Comparison of ENCODE assay signal across 7 mouse cellular contexts in the genomic region with DNA sequence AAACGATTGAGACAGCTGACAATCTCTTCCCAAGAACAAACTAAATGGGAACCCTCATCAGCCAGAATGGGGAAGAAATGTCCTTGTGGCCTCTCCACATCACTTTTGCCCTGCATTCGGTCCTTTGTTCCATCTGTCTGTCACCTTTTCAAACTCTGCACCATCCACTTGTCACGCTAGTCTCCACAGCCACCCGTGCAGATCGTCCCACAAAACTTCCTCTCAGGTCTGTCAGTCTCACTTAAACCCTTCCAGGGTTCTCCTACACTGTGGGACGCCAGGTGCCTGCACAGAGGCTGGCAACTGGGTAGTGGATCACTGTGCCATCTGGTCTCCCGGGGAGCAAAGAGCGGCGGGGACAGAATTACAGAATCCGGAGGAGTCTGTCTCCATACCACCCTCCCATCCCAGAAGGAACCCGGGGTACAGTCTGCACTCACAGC. TPM values are rescaled to one million over a fixed set of nuclear protein-coding genes. Genes with fewer than 3 reads are reported as not detected.
DNase-seq lines count a peak whose midpoint lies in the region; ATAC-seq and TF ChIP-seq lines count a peak whose summit lies in the region.

No protein-coding gene starts in this region.

- no peak for TF ChIP-seq POLR2A in testis, adult 2 months (IDR thresholded peaks at IDR 0.05; ENCODE audit: control insufficient read depth, low read depth, low read length)

- no peak overlapping the region for H3K27ac ChIP-seq in testis, adult 2 months (ENCODE audit: control insufficient read depth, insufficient read depth, low read depth, low read length)
- H3K27ac ChIP-seq in liver, embryonic 11.5 days (ENCODE audit: low read depth, low read length) = no peak overlapping the region
- H3K27ac ChIP-seq in stomach, postnatal 0 days (replicated peaks) = no peak overlapping the region

- TF ChIP-seq EP300 in stomach, postnatal 0 days (optimal IDR thresholded peaks at IDR 0.05) = no peak

- H3K36me3 ChIP-seq in testis, adult 2 months (ENCODE audit: control insufficient read depth, insufficient read depth, low read length) = no peaks in the 10 kb centered on the region
- H3K36me3 ChIP-seq in erythroblast, embryonic 14.5 days (ENCODE audit: control insufficient read depth) = no peaks in the 10 kb centered on the region
- H3K36me3 ChIP-seq in liver, embryonic 11.5 days (ENCODE audit: control insufficient read depth, insufficient read depth, low read length) = no peaks in the 10 kb centered on the region
- H3K36me3 ChIP-seq in stomach, postnatal 0 days (ENCODE audit: control insufficient read depth, insufficient read depth, low read length) = no peaks in the 10 kb centered on the region

- peak; percentile 72; the same call in 1 of the 2 replicates for ATAC-seq in liver, embryonic 11.5 days (replicated peaks; ENCODE audit: low FRiP score)
- ATAC-seq in stomach, postnatal 0 days (ENCODE audit: low FRiP score, low TSS enrichment) = no peak

- H3K27me3 ChIP-seq in testis, adult 2 months (ENCODE audit: control insufficient read depth, insufficient read depth, low read length) = no peaks in the 10 kb centered on the region
- peaks cover 23% of the 10 kb centered on the region for H3K27me3 ChIP-seq in erythroblast, embryonic 14.5 days (ENCODE audit: control insufficient read depth)
- H3K27me3 ChIP-seq in liver, embryonic 11.5 days (replicated peaks; ENCODE audit: control insufficient read depth, insufficient read depth, low read length) = peaks cover 3% of the 10 kb centered on the region; the same call in 1 of the 2 replicates
- no peaks in the 10 kb centered on the region for H3K27me3 ChIP-seq in stomach, postnatal 0 days (ENCODE audit: control insufficient read depth, insufficient read depth, low read length)

- peak overlapping the region; percentile 94 for H3K4me3 ChIP-seq in testis, adult 2 months (ENCODE audit: control insufficient read depth, low read depth, low read length)
- H3K4me3 ChIP-seq in erythroblast, embryonic 14.5 days (replicated peaks) = peak overlapping the region; percentile 89
- peak overlapping the region; percentile 90 for H3K4me3 ChIP-seq in liver, embryonic 11.5 days (ENCODE audit: low read depth, low read length)
- H3K4me3 ChIP-seq in stomach, postnatal 0 days (ENCODE audit: low read depth, low read length) = peak overlapping the region; percentile 89

- no peak for DNase-seq in testis, postnatal 10 days (ENCODE audit: low spot score)
- DNase-seq in liver, embryonic 11.5 days (ENCODE audit: low spot score) = peak; percentile 34
- no peak for DNase-seq in stomach, postnatal 0 days (ENCODE audit: low spot score)
- no peak for DNase-seq in urinary bladder, postnatal 36 days (ENCODE audit: low spot score in 2 of 2)
- DNase-seq in frontal cortex, postnatal 10 days (ENCODE audit: low spot score in 2 of 2) = no peak

- H3K4me1 ChIP-seq in testis, adult 2 months (ENCODE audit: control insufficient read depth, insufficient read depth, low read length) = peaks cover 4% of the 10 kb centered on the region
- H3K4me1 ChIP-seq in erythroblast, embryonic 14.5 days (ENCODE audit: control insufficient read depth) = peaks cover 15% of the 10 kb centered on the region
- H3K4me1 ChIP-seq in liver, embryonic 11.5 days (replicated peaks; ENCODE audit: control insufficient read depth, insufficient read depth, low read length) = peaks cover 3% of the 10 kb centered on the region; the same call in 1 of the 2 replicates
- no peaks in the 10 kb centered on the region for H3K4me1 ChIP-seq in stomach, postnatal 0 days (replicated peaks; ENCODE audit: control insufficient read depth, insufficient read depth)

- WGBS in liver, embryonic 11.5 days = 3% methylated on average over 11 of the region's 11 CpGs
- 12% methylated on average over 11 of the region's 11 CpGs for WGBS in stomach, postnatal 0 days

- H3K4me2 ChIP-seq in liver, embryonic 11.5 days = peak overlapping the region; percentile 96
- peak overlapping the region; percentile 80 for H3K4me2 ChIP-seq in stomach, postnatal 0 days (replicated peaks; ENCODE audit: low read depth)

- H3K9me3 ChIP-seq in erythroblast, embryonic 14.5 days (ENCODE audit: control insufficient read depth, low read length) = no peaks in the 10 kb centered on the region
- H3K9me3 ChIP-seq in liver, embryonic 11.5 days (ENCODE audit: control insufficient read depth, low read length) = no peaks in the 10 kb centered on the region
- no peaks in the 10 kb centered on the region for H3K9me3 ChIP-seq in stomach, postnatal 0 days (ENCODE audit: control insufficient read depth, low read length)

- TF ChIP-seq CTCF in testis, adult 2 months (IDR thresholded peaks at IDR 0.05; ENCODE audit: control insufficient read depth, insufficient read depth, insufficient replicate concordance, low read depth, low read length) = no peak
- TF ChIP-seq CTCF in stomach, postnatal 0 days (IDR thresholded peaks at IDR 0.05; ENCODE audit: low read depth) = no peak

- peak overlapping the region; percentile 86 for H3K9ac ChIP-seq in liver, embryonic 11.5 days (ENCODE audit: low read depth, low read length)
- peak overlapping the region; percentile 88 for H3K9ac ChIP-seq in stomach, postnatal 0 days (ENCODE audit: low read length)

RNA-seq across cellular contexts. Expression of gene Iqcb1, which starts 0.6 kb away (rescaled TPM):
- polyA plus RNA-seq in testis, adult 2 months (2012; rRNA removed) = 14.2 and 16.1 TPM in 2 replicates
- polyA plus RNA-seq in erythroblast, embryonic 14.5 days (2012) = 0.08 and 0.23 TPM in 2 replicates
- polyA plus RNA-seq in liver, embryonic 11.5 days (2014; fragmentation: Nextera tagmentation; extraction: Ambion mirVana) = 30.3 and 32.1 TPM in 2 replicates
- 10.0 and 11.5 TPM in 2 replicates for polyA plus RNA-seq in stomach, postnatal 0 days (2015; fragmentation: Nextera tagmentation; extraction: Ambion mirVana)

RNA-seq across cellular contexts. Expression of gene Slc15a2, which starts 42.9 kb away (rescaled TPM):
- 0.62 and 0.70 TPM in 2 replicates for polyA plus RNA-seq in testis, adult 2 months (2012; rRNA removed)
- polyA plus RNA-seq in erythroblast, embryonic 14.5 days (2012) = 0.14 TPM in 1 of 2 replicates, not detected in the other
- 1.2 and 2.9 TPM in 2 replicates for polyA plus RNA-seq in liver, embryonic 11.5 days (2014; fragmentation: Nextera tagmentation; extraction: Ambion mirVana)
- polyA plus RNA-seq in stomach, postnatal 0 days (2015; fragmentation: Nextera tagmentation; extraction: Ambion mirVana) = 1.6 and 2.4 TPM in 2 replicates

RNA-seq across cellular contexts. Expression of gene Eaf2, which starts 47.2 kb away (rescaled TPM):
- 2.6 and 2.8 TPM in 2 replicates for polyA plus RNA-seq in testis, adult 2 months (2012; rRNA removed)
- 0.04 TPM in 1 of 2 replicates, not detected in the other for polyA plus RNA-seq in erythroblast, embryonic 14.5 days (2012)
- 0.53 and 0.71 TPM in 2 replicates for polyA plus RNA-seq in liver, embryonic 11.5 days (2014; fragmentation: Nextera tagmentation; extraction: Ambion mirVana)
- polyA plus RNA-seq in stomach, postnatal 0 days (2015; fragmentation: Nextera tagmentation; extraction: Ambion mirVana) = 3.1 and 4.7 TPM in 2 replicates

RNA-seq across cellular contexts. Expression of gene Golgb1, which starts 47.3 kb away (rescaled TPM):
- 37.1 and 49.1 TPM in 2 replicates for polyA plus RNA-seq in testis, adult 2 months (2012; rRNA removed)
- polyA plus RNA-seq in erythroblast, embryonic 14.5 days (2012) = 1.5 and 2.3 TPM in 2 replicates
- 41.5 and 50.5 TPM in 2 replicates for polyA plus RNA-seq in liver, embryonic 11.5 days (2014; fragmentation: Nextera tagmentation; extraction: Ambion mirVana)
- 88.5 and 100 TPM in 2 replicates for polyA plus RNA-seq in stomach, postnatal 0 days (2015; fragmentation: Nextera tagmentation; extraction: Ambion mirVana)
